ENCODE assay signal across 8 mouse cellular contexts in genomic region chr11:120241981-120242725, GRCm38 (mm10). TPM values are rescaled to one million over a fixed set of nuclear protein-coding genes. Genes with fewer than 3 reads are reported as not detected.
DNase-seq lines count a peak whose midpoint lies in the region; ATAC-seq and TF ChIP-seq lines count a peak whose summit lies in the region.

No protein-coding gene starts in this region.

- H3K4me3 ChIP-seq in lung, embryonic 14.5 days (ENCODE audit: low read depth, low read length), result no peak overlapping the region
- H3K4me3 ChIP-seq in lung, adult 2 months (replicated peaks; ENCODE audit: extremely low read depth, low read depth, low read length), result no peak overlapping the region
- H3K4me3 ChIP-seq in forebrain, embryonic 14.5 days (ENCODE audit: low read depth, low read length), result no peak overlapping the region
- H3K4me3 ChIP-seq in limb, embryonic 11.5 days (ENCODE audit: low read depth, low read length), result no peak overlapping the region
- no peak overlapping the region for H3K4me3 ChIP-seq in stomach, embryonic 15.5 days (replicated peaks)

- H3K9ac ChIP-seq in lung, embryonic 14.5 days, result peak overlapping the region; percentile 17; the same call in 1 of the 2 replicates
- no peak overlapping the region; the same call in 1 of the 2 replicates for H3K9ac ChIP-seq in forebrain, embryonic 14.5 days (ENCODE audit: low read length)
- H3K9ac ChIP-seq in limb, embryonic 11.5 days (ENCODE audit: low read length), result 0 out of 2 replicates have a peak overlapping the region, but pooled peaks have one; percentile 0
- no peak overlapping the region for H3K9ac ChIP-seq in stomach, embryonic 15.5 days

- H3K27ac ChIP-seq in lung, embryonic 14.5 days (ENCODE audit: low read depth), result peak overlapping the region; percentile 96
- no peak overlapping the region for H3K27ac ChIP-seq in forebrain, embryonic 14.5 days (ENCODE audit: low read depth, low read length)
- peak overlapping the region; percentile 87 for H3K27ac ChIP-seq in limb, embryonic 11.5 days (replicated peaks; ENCODE audit: low read depth, low read length)
- peak overlapping the region; percentile 86 for H3K27ac ChIP-seq in stomach, embryonic 15.5 days

- no peaks in the 10 kb centered on the region for H3K27me3 ChIP-seq in lung, embryonic 14.5 days (ENCODE audit: insufficient read depth, low read length)
- H3K27me3 ChIP-seq in forebrain, embryonic 14.5 days (replicated peaks; ENCODE audit: control insufficient read depth, insufficient read depth, low read length), result no peaks in the 10 kb centered on the region
- no peaks in the 10 kb centered on the region for H3K27me3 ChIP-seq in limb, embryonic 11.5 days (ENCODE audit: control insufficient read depth, insufficient read depth, low read length)
- H3K27me3 ChIP-seq in stomach, embryonic 15.5 days (replicated peaks), result no peaks in the 10 kb centered on the region

- peaks cover 2% of the 10 kb centered on the region for H3K36me3 ChIP-seq in lung, embryonic 14.5 days (ENCODE audit: insufficient read depth)
- H3K36me3 ChIP-seq in forebrain, embryonic 14.5 days (ENCODE audit: control insufficient read depth, insufficient read depth, low read length), result 0 out of 2 replicates have a peak, but pooled peaks cover 7% of the 10 kb centered on the region
- H3K36me3 ChIP-seq in limb, embryonic 11.5 days (ENCODE audit: control insufficient read depth, insufficient read depth, low read length), result no peaks in the 10 kb centered on the region
- H3K36me3 ChIP-seq in stomach, embryonic 15.5 days, result no peaks in the 10 kb centered on the region

- WGBS in lung, embryonic 14.5 days, result 44% methylated on average over 6 of the region's 6 CpGs
- WGBS in lung, adult 2 months, result 73% methylated on average over 6 of the region's 6 CpGs
- whole genome bisulfite sequencing in forebrain, embryonic 14.5 days, result 56% methylated on average over 6 of the region's 6 CpGs
- WGBS in limb, embryonic 11.5 days, result 31% methylated on average over 6 of the region's 6 CpGs
- WGBS in stomach, embryonic 15.5 days, result 61% methylated on average over 6 of the region's 6 CpGs

- TF ChIP-seq POLR2A in lung, adult 2 months (IDR thresholded peaks at IDR 0.05; ENCODE audit: borderline replicate concordance, extremely low read depth, low read depth, low read length), result no peak

- DNase-seq in lung, embryonic 14.5 days, result no peak
- no peak for DNase-seq in lung, adult 2 months
- DNase-seq in forebrain, embryonic 14.5 days (ENCODE audit: low spot score), result no peak
- DNase-seq in limb, embryonic 11.5 days (ENCODE audit: low spot score), result peak; percentile 54
- no peak for DNase-seq in right cerebral cortex, postnatal 4 days
- no peak for DNase-seq in urinary bladder, postnatal 25 days (ENCODE audit: low spot score)
- DNase-seq in cerebellum, postnatal 36 days, result no peak

- peak overlapping the region; percentile 99 for H3K4me2 ChIP-seq in lung, embryonic 14.5 days
- peak overlapping the region; percentile 99 for H3K4me2 ChIP-seq in forebrain, embryonic 14.5 days (ENCODE audit: low read length)
- peak overlapping the region; percentile 99; the same call in 1 of the 2 replicates for H3K4me2 ChIP-seq in limb, embryonic 11.5 days (ENCODE audit: low read depth, severe bottlenecking)
- H3K4me2 ChIP-seq in stomach, embryonic 15.5 days, result no peak overlapping the region

- H3K9me3 ChIP-seq in lung, embryonic 14.5 days (ENCODE audit: low read depth, low read length), result no peaks in the 10 kb centered on the region
- no peaks in the 10 kb centered on the region for H3K9me3 ChIP-seq in forebrain, embryonic 14.5 days (replicated peaks; ENCODE audit: control insufficient read depth, low read length)
- no peaks in the 10 kb centered on the region for H3K9me3 ChIP-seq in limb, embryonic 11.5 days (ENCODE audit: control insufficient read depth, low read length)
- no peaks in the 10 kb centered on the region for H3K9me3 ChIP-seq in stomach, embryonic 15.5 days

- TF ChIP-seq CTCF in lung, embryonic 14.5 days (IDR thresholded peaks at IDR 0.05; ENCODE audit: low read depth), result no peak
- TF ChIP-seq CTCF in lung, adult 2 months (IDR thresholded peaks at IDR 0.05; ENCODE audit: insufficient read depth, low read length), result no peak

- no peak for ATAC-seq in lung, embryonic 14.5 days (ENCODE audit: insufficient read depth)
- ATAC-seq in forebrain, embryonic 14.5 days, result no peak
- no peak for ATAC-seq in limb, embryonic 11.5 days (ENCODE audit: insufficient number of reproducible peaks, low FRiP score, low TSS enrichment, low read depth)
- no peak for ATAC-seq in stomach, embryonic 15.5 days (ENCODE audit: insufficient read depth, low FRiP score, low read depth)

- peaks cover 54% of the 10 kb centered on the region for H3K4me1 ChIP-seq in lung, embryonic 14.5 days (ENCODE audit: insufficient read depth)
- H3K4me1 ChIP-seq in lung, adult 2 months (ENCODE audit: control insufficient read depth, insufficient read depth, low read length), result peaks cover 17% of the 10 kb centered on the region
- peaks cover 51% of the 10 kb centered on the region for H3K4me1 ChIP-seq in forebrain, embryonic 14.5 days (ENCODE audit: control insufficient read depth, insufficient read depth, low read length)
- peaks cover 76% of the 10 kb centered on the region for H3K4me1 ChIP-seq in limb, embryonic 11.5 days (ENCODE audit: control insufficient read depth, insufficient read depth, low read length)
- peaks cover 76% of the 10 kb centered on the region for H3K4me1 ChIP-seq in stomach, embryonic 15.5 days

RNA-seq across cellular contexts. Expression of gene Bahcc1, which starts 9.4 kb away (rescaled TPM):
- 14.3 and 15.6 TPM in 2 replicates for polyA plus RNA-seq in lung, embryonic 14.5 days (2014; fragmentation: Nextera tagmentation; extraction: Ambion mirVana)
- polyA plus RNA-seq in lung, adult 2 months (2012; rRNA removed), result 10.8 and 12.4 TPM in 2 replicates
- polyA plus RNA-seq in forebrain, embryonic 14.5 days (2014; fragmentation: Nextera tagmentation; extraction: Ambion mirVana), result 12.6 and 14.5 TPM in 2 replicates
- polyA plus RNA-seq in limb, embryonic 11.5 days (2014; fragmentation: Nextera tagmentation; extraction: Ambion mirVana), result 24.9 and 27.6 TPM in 2 replicates
- 7.2 and 7.9 TPM in 2 replicates for polyA plus RNA-seq in stomach, embryonic 15.5 days (2015; fragmentation: Nextera tagmentation; extraction: Ambion mirVana)

Comparison
In these comparisons a context has a peak if more than half of its experiments do, and no peak if none do; other contexts are left out.
1. H3K9ac ChIP-seq: peak in lung, embryonic 14.5 days (single experiment) and limb, embryonic 11.5 days (single experiment); none in forebrain, embryonic 14.5 days (single experiment) and stomach, embryonic 15.5 days (single experiment).